Mouse (Mus musculus) hindbrain, embryonic 11.5 days (tissue): ENCODE data around the gene Krtap8-1. TPM values are rescaled to one million over a fixed set of nuclear protein-coding genes. Genes with fewer than 3 reads are reported as not detected.

Experiments
- ATAC-seq: fragments of 200-750 bp; cut with Nextera tagmentation; 2 replicates; pipeline ENCODE4 v1.8.0; 2017; ENCODE audit warnings: mild to moderate bottlenecking, moderate TSS enrichment, moderate library complexity; ENCODE audit not compliant: low FRiP score
- DNase-seq: peaks from one replicate; pipeline ENCODE4 v3.0.0-alpha.2; 2015; ENCODE audit warnings: low spot score
- H3K27ac ChIP-seq: fragments of 300-500 bp; sonication (generic); 2 replicates; pipeline ENCODE4 v1.5.1; 2014; ENCODE audit warnings: mild to moderate bottlenecking, low read depth, low read length
- H3K27me3 ChIP-seq: fragments of 300-500 bp; sonication (generic); 2 replicates; pipeline ENCODE4 v1.6.1; 2014; ENCODE audit warnings: mild to moderate bottlenecking, low read length, moderate library complexity, mixed read lengths; ENCODE audit not compliant: control insufficient read depth, insufficient read depth
- H3K36me3 ChIP-seq: fragments of 300-500 bp; sonication (generic); 2 replicates; pipeline ENCODE4 v1.6.1; 2014; ENCODE audit warnings: mild to moderate bottlenecking, low read length, moderate library complexity, mixed read lengths; ENCODE audit not compliant: control insufficient read depth, insufficient read depth
- H3K4me1 ChIP-seq: fragments of 300-500 bp; sonication (generic); replicated peaks from 2 replicates; pipeline ENCODE4 v1.6.1; 2014; ENCODE audit warnings: low read length, mixed read lengths; ENCODE audit not compliant: control insufficient read depth, insufficient read depth
- H3K4me2 ChIP-seq: fragments of 300-500 bp; sonication (generic); replicated peaks from 2 replicates; pipeline ENCODE4 v1.6.1; 2014; ENCODE audit warnings: mild to moderate bottlenecking, low read depth, low read length
- H3K4me3 ChIP-seq: fragments of 300-500 bp; sonication (generic); 2 replicates; pipeline ENCODE4 v1.5.1; 2014; ENCODE audit warnings: low read depth, low read length
- H3K9ac ChIP-seq: fragments of 300-500 bp; sonication (generic); 2 replicates; pipeline ENCODE4 v1.6.1; 2014; ENCODE audit warnings: low read depth, low read length
- H3K9me3 ChIP-seq: fragments of 300-500 bp; sonication (generic); 2 replicates; pipeline ENCODE4 v1.6.1; 2016; ENCODE audit warnings: low read length; ENCODE audit not compliant: control insufficient read depth
- WGBS: fragments of 180-500 bp; shearing (Covaris S2); extraction: QIAGEN DNeasy Blood & Tissue Kit; methylation state at CpG from one replicate; pipeline ENCODE4 v1.1.7; 2014; 5-methylcytosine and 5-hydroxymethylcytosine counted together
- polyA plus RNA-seq: library from polyadenylated mRNA; unstranded; fragments of >200 nt; fragmentation: Nextera tagmentation; extraction: Ambion mirVana; gene quantifications from 2 replicates; pipeline ENCODE4 v1.2.1, GENCODE M21; 2014

The Krtap8-1 gene
- polyA plus RNA-seq, 1 experiment from 2014 or later, result not detected

GRCm38 (mm10) chr16:89513431-89513830 is 25.7 kb upstream of the Krtap8-1 start:
- no peak overlapping the region for H3K27ac ChIP-seq
- no peaks in the 10 kb centered on the region for H3K4me1 ChIP-seq
- no peak overlapping the region for H3K4me2 ChIP-seq
- H3K9ac ChIP-seq, result no peak overlapping the region
- WGBS, result 91% methylated on average over 7 of the region's 7 CpGs
- DNase-seq (no peak), ATAC-seq (no peak)
- no peaks in the 10 kb centered on the region for H3K27me3 ChIP-seq
- H3K36me3 ChIP-seq, result no peaks in the 10 kb centered on the region
- H3K4me3 ChIP-seq, result no peak overlapping the region
- H3K9me3 ChIP-seq, result no peaks in the 10 kb centered on the region

- H3K9ac ChIP-seq, result no peak within 1 kb of the TSS
- no peaks in the 10 kb centered on the region for H3K27me3 ChIP-seq
- no peaks in the 10 kb centered on the region for H3K9me3 ChIP-seq
- DNase-seq (no peak), ATAC-seq (no peak)
- no peaks in the 10 kb centered on the region for H3K4me1 ChIP-seq
- H3K4me2 ChIP-seq, result no peak within 1 kb of the TSS
- H3K27ac ChIP-seq, result no peak within 1 kb of the TSS
- no peaks in the 10 kb centered on the region for H3K36me3 ChIP-seq
- H3K4me3 ChIP-seq, result no peak within 1 kb of the TSS
- WGBS, result 94% methylated on average over 4 of the region's 4 CpGs
Measured at GRCm38 (mm10) chr16:89508223-89508622, 20.5 kb upstream of the Krtap8-1 start, which contains the start of gene Krtap7-1. Gene Krtap7-1, minus strand, starts transcription at chr16:89508323.

- Histone ChIP-seq H3K27me3 (no peaks in the 10 kb centered on the region), H3K27ac (no peak overlapping the region), H3K9me3 (no peaks in the 10 kb centered on the region), H3K4me3 (no peak overlapping the region), H3K4me1 (no peaks in the 10 kb centered on the region), H3K36me3 (no peaks in the 10 kb centered on the region), H3K4me2 (no peak overlapping the region), H3K9ac (no peak overlapping the region)
- 82% methylated on average over 2 of the region's 2 CpGs for WGBS
- no peak for DNase-seq
- no peak for ATAC-seq
Measured at GRCm38 (mm10) chr16:89503571-89503970, 15.8 kb upstream of the Krtap8-1 start.

GRCm38 (mm10) chr16:89501870-89502269 is 14.1 kb upstream of the Krtap8-1 start:
- no peaks in the 10 kb centered on the region for H3K36me3 ChIP-seq
- no peak overlapping the region for H3K27ac ChIP-seq
- H3K4me3 ChIP-seq, result no peak overlapping the region
- no peaks in the 10 kb centered on the region for H3K27me3 ChIP-seq
- no peaks in the 10 kb centered on the region for H3K4me1 ChIP-seq
- no peaks in the 10 kb centered on the region for H3K9me3 ChIP-seq
- WGBS, result 89% methylated on average over 5 of the region's 5 CpGs
- no peak overlapping the region for H3K9ac ChIP-seq
- DNase-seq (no peak), ATAC-seq (no peak)
- no peak overlapping the region for H3K4me2 ChIP-seq

- no peak overlapping the region for H3K4me3 ChIP-seq
- ATAC-seq (no peak), DNase-seq (no peak)
- 92% methylated on average over 5 of the region's 5 CpGs for WGBS
- H3K9me3 ChIP-seq, result no peaks in the 10 kb centered on the region
- H3K27ac ChIP-seq, result no peak overlapping the region
- no peak overlapping the region for H3K9ac ChIP-seq
- H3K27me3 ChIP-seq, result no peaks in the 10 kb centered on the region
- no peaks in the 10 kb centered on the region for H3K36me3 ChIP-seq
- H3K4me1 ChIP-seq, result no peaks in the 10 kb centered on the region
- no peak overlapping the region for H3K4me2 ChIP-seq
Measured at GRCm38 (mm10) chr16:89497002-89497401, 9.2 kb upstream of the Krtap8-1 start.

- Histone ChIP-seq H3K4me3 (no peak overlapping the region), H3K9ac (no peak overlapping the region), H3K27ac (no peak overlapping the region), H3K4me1 (no peaks in the 10 kb centered on the region), H3K9me3 (no peaks in the 10 kb centered on the region), H3K27me3 (no peaks in the 10 kb centered on the region), H3K36me3 (no peaks in the 10 kb centered on the region), H3K4me2 (no peak overlapping the region)
- WGBS, result 85% methylated on average over 7 of the region's 7 CpGs
- ATAC-seq (no peak), DNase-seq (no peak)
Measured at GRCm38 (mm10) chr16:89495394-89496153, 7.8 kb upstream of the Krtap8-1 start.

GRCm38 (mm10) chr16:89477679-89478314 is 10.0 kb downstream of the Krtap8-1 start:
- no peaks in the 10 kb centered on the region for H3K27me3 ChIP-seq
- no peak overlapping the region for H3K4me2 ChIP-seq
- peak; percentile 65 for ATAC-seq
- 87% methylated on average over 12 of the region's 12 CpGs for WGBS
- no peak overlapping the region for H3K4me3 ChIP-seq
- H3K4me1 ChIP-seq, result no peaks in the 10 kb centered on the region
- no peak for DNase-seq
- H3K9ac ChIP-seq, result no peak overlapping the region
- no peaks in the 10 kb centered on the region for H3K9me3 ChIP-seq
- H3K27ac ChIP-seq, result no peak overlapping the region
- no peaks in the 10 kb centered on the region for H3K36me3 ChIP-seq

GRCm38 (mm10) chr16:89461189-89461588 is 26.6 kb downstream of the Krtap8-1 start:
- H3K9me3 ChIP-seq, result no peaks in the 10 kb centered on the region
- H3K27me3 ChIP-seq, result no peaks in the 10 kb centered on the region

More at GRCm38 (mm10) chr16:89461189-89461588, 26.6 kb downstream of the Krtap8-1 start:
- 86% methylated on average over 5 of the region's 5 CpGs for WGBS
- no peak for DNase-seq
- ATAC-seq, result no peak
- no peak overlapping the region for H3K9ac ChIP-seq
- no peak overlapping the region for H3K4me3 ChIP-seq
- H3K4me2 ChIP-seq, result no peak overlapping the region
- no peak overlapping the region for H3K27ac ChIP-seq
- H3K4me1 ChIP-seq, result no peaks in the 10 kb centered on the region
- no peaks in the 10 kb centered on the region for H3K36me3 ChIP-seq
